Mouse (Mus musculus): ENCODE measurements around the gene Urgcp. TPM values are rescaled to one million over a fixed set of nuclear protein-coding genes. Genes with fewer than 3 reads are reported as not detected.

Gene Urgcp
- polyA plus RNA-seq, 1 experiment from 2014 or later = 35.6 TPM

DNA sequence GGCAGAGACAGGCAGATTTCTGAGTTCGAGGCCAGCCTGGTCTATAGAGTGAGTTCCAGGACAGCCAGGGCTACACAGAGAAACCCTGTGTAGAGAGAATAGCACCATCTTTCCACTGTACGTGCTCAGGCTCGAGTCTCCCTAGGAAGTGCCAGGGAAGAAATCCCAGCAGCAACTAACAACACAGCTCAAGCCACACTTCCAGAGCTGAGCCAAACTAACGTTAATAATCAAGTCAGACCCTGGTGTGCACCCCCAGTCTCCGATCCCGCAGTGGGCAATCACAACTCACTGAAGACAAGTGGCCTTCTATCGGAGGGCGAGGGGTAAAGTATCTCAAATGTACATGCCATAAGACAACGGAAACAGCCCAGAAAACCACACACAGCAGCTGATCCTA lies 32.6 kb downstream of the Urgcp start:
- Histone ChIP-seq H3K27ac (ENCODE audit: low read depth, low read length) (no peak overlapping the region), H3K4me3 (ENCODE audit: low read length) (no peak overlapping the region), H3K4me2 (ENCODE audit: low read length) (no peak overlapping the region), H3K9ac (ENCODE audit: low read depth, low read length) (no peak overlapping the region), H3K9me3 (ENCODE audit: control insufficient read depth, low read length) (no peaks in the 10 kb centered on the region), H3K36me3 (ENCODE audit: control insufficient read depth, insufficient read depth, low read length) (no peaks in the 10 kb centered on the region), H3K4me1 (ENCODE audit: control insufficient read depth, insufficient read depth, low read depth, low read length) (no peaks in the 10 kb centered on the region; the same call in 1 of the 2 replicates), H3K27me3 (replicated peaks; ENCODE audit: control insufficient read depth, insufficient read depth, low read length) (no peaks in the 10 kb centered on the region)
- 93% methylated on average over 9 of the region's 9 CpGs for WGBS
- ATAC-seq = no peak

- no peak overlapping the region for H3K4me3 ChIP-seq (ENCODE audit: low read length)
- no peak overlapping the region for H3K9ac ChIP-seq (ENCODE audit: low read depth, low read length)
- H3K9me3 ChIP-seq (ENCODE audit: control insufficient read depth, low read length) = no peaks in the 10 kb centered on the region; the same call in 1 of the 2 replicates
- no peak for ATAC-seq
- H3K27ac ChIP-seq (ENCODE audit: low read depth, low read length) = no peak overlapping the region
- no peak overlapping the region for H3K4me2 ChIP-seq (ENCODE audit: low read length)
- peaks cover 29% of the 10 kb centered on the region for H3K36me3 ChIP-seq (ENCODE audit: control insufficient read depth, insufficient read depth, low read length)
- 94% methylated on average over 12 of the region's 12 CpGs for WGBS
- no peaks in the 10 kb centered on the region for H3K4me1 ChIP-seq (ENCODE audit: control insufficient read depth, insufficient read depth, low read depth, low read length)
- H3K27me3 ChIP-seq (replicated peaks; ENCODE audit: control insufficient read depth, insufficient read depth, low read length) = no peaks in the 10 kb centered on the region
These were observed 43.4 kb downstream of the Urgcp start for GRCm38 (mm10) chr11:5718611-5719354.

- Histone ChIP-seq H3K36me3 (ENCODE audit: control insufficient read depth, insufficient read depth, low read length) (peaks cover 29% of the 10 kb centered on the region), H3K9ac (ENCODE audit: low read depth, low read length) (no peak overlapping the region), H3K27ac (ENCODE audit: low read depth, low read length) (no peak overlapping the region), H3K9me3 (ENCODE audit: control insufficient read depth, low read length) (no peaks in the 10 kb centered on the region; the same call in 1 of the 2 replicates), H3K4me2 (ENCODE audit: low read length) (no peak overlapping the region), H3K27me3 (replicated peaks; ENCODE audit: control insufficient read depth, insufficient read depth, low read length) (no peaks in the 10 kb centered on the region), H3K4me3 (ENCODE audit: low read length) (no peak overlapping the region), H3K4me1 (ENCODE audit: control insufficient read depth, insufficient read depth, low read depth, low read length) (no peaks in the 10 kb centered on the region)
- no peak for ATAC-seq
- WGBS = 90% methylated on average over 34 of the region's 34 CpGs
These were observed 45.1 kb downstream of the Urgcp start for GRCm38 (mm10) chr11:5716938-5717705.

DNA sequence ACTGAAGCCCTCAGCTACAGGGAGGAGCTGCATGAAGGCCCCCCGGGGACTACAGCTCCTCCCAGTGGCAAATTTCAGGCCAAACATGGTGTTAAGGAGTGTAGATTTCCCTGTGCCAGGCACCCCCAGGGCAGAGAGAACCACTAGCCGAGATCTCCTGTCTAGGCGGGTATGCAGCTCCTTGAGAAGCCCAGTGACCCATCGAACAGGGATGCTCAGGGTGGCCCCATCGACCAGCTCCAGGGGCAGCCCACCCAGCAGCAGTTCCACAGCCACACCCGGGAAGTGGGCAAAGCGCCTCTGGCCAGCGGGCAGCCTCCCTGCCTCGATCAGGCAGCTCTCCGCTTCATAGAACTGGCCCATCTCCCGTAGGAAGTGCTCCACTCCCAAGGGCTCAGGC lies 45.9 kb downstream of the Urgcp start:
- no peaks in the 10 kb centered on the region for H3K4me1 ChIP-seq (ENCODE audit: control insufficient read depth, insufficient read depth, low read depth, low read length)
- H3K27ac ChIP-seq (ENCODE audit: low read depth, low read length) = no peak overlapping the region
- ATAC-seq = no peak
- no peak overlapping the region for H3K9ac ChIP-seq (ENCODE audit: low read depth, low read length)
- H3K36me3 ChIP-seq (ENCODE audit: control insufficient read depth, insufficient read depth, low read length) = peaks cover 29% of the 10 kb centered on the region
- H3K4me2 ChIP-seq (ENCODE audit: low read length) = no peak overlapping the region
- no peaks in the 10 kb centered on the region for H3K9me3 ChIP-seq (ENCODE audit: control insufficient read depth, low read length)
- 91% methylated on average over 9 of the region's 11 CpGs for WGBS
- H3K4me3 ChIP-seq (ENCODE audit: low read length) = no peak overlapping the region
- H3K27me3 ChIP-seq (replicated peaks; ENCODE audit: control insufficient read depth, insufficient read depth, low read length) = no peaks in the 10 kb centered on the region

DNA sequence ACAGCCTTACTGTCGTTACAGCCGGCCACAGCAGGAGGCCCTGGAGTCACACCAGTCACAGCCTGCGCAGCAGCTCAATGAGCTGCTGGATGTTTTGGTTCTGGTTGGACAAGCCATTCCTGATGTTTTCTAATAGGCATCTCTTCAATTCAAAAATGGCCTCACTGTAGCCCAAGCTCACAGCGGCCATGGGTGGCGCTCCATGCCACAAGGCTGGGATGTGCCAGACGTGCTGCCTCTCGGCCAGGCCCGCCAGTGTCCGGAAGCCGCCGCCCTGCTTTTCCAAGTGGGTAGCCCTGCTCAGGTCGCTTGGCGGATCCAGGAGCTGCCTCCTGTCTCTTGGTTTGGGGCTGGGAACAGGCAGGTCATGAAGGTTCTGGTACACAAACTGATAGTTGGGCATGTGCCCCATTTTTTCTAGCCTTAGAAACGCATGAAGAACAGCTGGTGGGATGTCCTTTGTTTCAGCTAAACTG lies 46.5 kb downstream of the Urgcp start, which contains the start of gene Mrps24:
Gene Mrps24 (minus strand): TSS at position 51 of the 476 bp plus-strand sequence.
- no peaks in the 10 kb centered on the region for H3K9me3 ChIP-seq (ENCODE audit: control insufficient read depth, low read length)
- no peak within 1 kb of the TSS for H3K4me2 ChIP-seq (ENCODE audit: low read length)
- peaks cover 29% of the 10 kb centered on the region for H3K36me3 ChIP-seq (ENCODE audit: control insufficient read depth, insufficient read depth, low read length)
- no peaks in the 10 kb centered on the region for H3K4me1 ChIP-seq (ENCODE audit: control insufficient read depth, insufficient read depth, low read depth, low read length)
- no peak within 1 kb of the TSS for H3K27ac ChIP-seq (ENCODE audit: low read depth, low read length)
- 80% methylated on average over 14 of the region's 14 CpGs for WGBS
- no peak for ATAC-seq
- H3K4me3 ChIP-seq (ENCODE audit: low read length) = no peak within 1 kb of the TSS
- H3K9ac ChIP-seq (ENCODE audit: low read depth, low read length) = no peak within 1 kb of the TSS
- H3K27me3 ChIP-seq (replicated peaks; ENCODE audit: control insufficient read depth, insufficient read depth, low read length) = no peaks in the 10 kb centered on the region

DNA sequence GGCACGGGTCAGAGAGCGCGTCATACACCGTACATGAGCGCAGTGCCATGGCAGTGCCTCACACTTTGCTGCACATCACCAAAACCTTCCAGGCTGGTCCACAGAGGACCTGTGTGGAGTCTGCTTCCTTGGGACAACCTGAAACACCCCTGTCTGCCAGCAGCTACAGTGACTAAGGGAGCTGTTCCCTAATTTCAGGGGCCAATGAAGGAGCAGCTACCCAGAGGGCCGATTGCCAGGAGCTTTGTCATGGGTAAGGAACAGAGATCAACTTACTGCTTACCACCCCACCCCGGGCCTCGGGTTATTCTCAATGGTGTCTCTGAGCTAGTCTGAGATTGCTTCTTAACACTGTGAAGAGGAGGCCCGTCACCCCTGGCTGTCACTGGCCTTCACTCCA lies 47.0 kb downstream of the Urgcp start:
- 85% methylated on average over 9 of the region's 9 CpGs for WGBS
- no peak for ATAC-seq
- Histone ChIP-seq H3K4me2 (ENCODE audit: low read length) (no peak overlapping the region), H3K9me3 (ENCODE audit: control insufficient read depth, low read length) (no peaks in the 10 kb centered on the region), H3K9ac (ENCODE audit: low read depth, low read length) (no peak overlapping the region), H3K27ac (ENCODE audit: low read depth, low read length) (no peak overlapping the region), H3K36me3 (ENCODE audit: control insufficient read depth, insufficient read depth, low read length) (peaks cover 29% of the 10 kb centered on the region), H3K4me1 (ENCODE audit: control insufficient read depth, insufficient read depth, low read depth, low read length) (no peaks in the 10 kb centered on the region), H3K27me3 (replicated peaks; ENCODE audit: control insufficient read depth, insufficient read depth, low read length) (no peaks in the 10 kb centered on the region), H3K4me3 (ENCODE audit: low read length) (no peak overlapping the region)

DNA sequence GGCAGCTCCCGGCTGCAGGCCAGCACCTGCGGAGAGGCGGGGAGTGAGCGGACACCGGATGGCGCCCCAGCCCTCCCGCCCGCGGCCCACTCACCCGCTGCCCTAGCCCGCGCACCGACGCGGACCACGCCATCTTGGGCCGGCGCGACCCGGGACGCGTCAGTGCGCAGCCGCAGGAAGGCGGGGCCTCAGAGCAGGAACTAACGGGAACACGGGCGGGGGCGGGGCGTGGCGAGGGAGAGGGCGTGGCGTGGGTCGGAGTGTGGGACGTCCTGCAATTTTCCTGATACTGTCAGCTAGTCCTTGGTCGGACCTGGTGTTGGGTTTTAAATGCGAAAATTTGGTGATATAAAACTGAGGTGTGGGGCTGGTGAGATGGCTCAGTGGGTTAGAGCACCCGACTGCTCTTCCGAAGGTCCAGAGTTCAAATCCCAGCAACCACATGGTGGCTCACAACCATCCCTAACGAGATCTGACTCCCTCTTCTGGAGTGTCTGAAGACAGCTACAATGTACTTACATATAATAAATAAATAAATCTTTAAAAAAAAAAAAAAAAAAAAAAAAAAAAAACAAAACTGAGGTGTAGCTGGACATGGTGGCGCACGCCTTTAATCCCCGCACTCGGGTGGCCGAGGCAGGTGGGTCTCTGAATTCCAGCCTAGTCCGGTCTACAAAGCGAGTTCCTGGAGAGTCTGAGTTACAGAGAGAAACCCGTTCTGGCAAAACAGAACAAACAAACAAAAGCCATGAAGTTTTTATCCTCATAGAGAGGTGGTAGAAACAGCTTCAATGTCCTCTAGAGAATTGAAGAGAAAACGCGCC lies 54.4 kb downstream of the Urgcp start:
- H3K27me3 ChIP-seq (replicated peaks; ENCODE audit: control insufficient read depth, insufficient read depth, low read length) = no peaks in the 10 kb centered on the region
- peaks cover 5% of the 10 kb centered on the region; the same call in 1 of the 2 replicates for H3K36me3 ChIP-seq (ENCODE audit: control insufficient read depth, insufficient read depth, low read length)
- H3K27ac ChIP-seq (ENCODE audit: low read depth, low read length) = peak overlapping the region; percentile 85
- peak; percentile 96 for ATAC-seq
- H3K4me3 ChIP-seq (ENCODE audit: low read length) = peak overlapping the region; percentile 98
- 28% methylated on average over 32 of the region's 50 CpGs for WGBS
- no peaks in the 10 kb centered on the region for H3K9me3 ChIP-seq (ENCODE audit: control insufficient read depth, low read length)
- H3K9ac ChIP-seq (ENCODE audit: low read depth, low read length) = peak overlapping the region; percentile 95
- H3K4me1 ChIP-seq (ENCODE audit: control insufficient read depth, insufficient read depth, low read depth, low read length) = peaks cover 14% of the 10 kb centered on the region
- H3K4me2 ChIP-seq (ENCODE audit: low read length) = peak overlapping the region; percentile 75

DNA sequence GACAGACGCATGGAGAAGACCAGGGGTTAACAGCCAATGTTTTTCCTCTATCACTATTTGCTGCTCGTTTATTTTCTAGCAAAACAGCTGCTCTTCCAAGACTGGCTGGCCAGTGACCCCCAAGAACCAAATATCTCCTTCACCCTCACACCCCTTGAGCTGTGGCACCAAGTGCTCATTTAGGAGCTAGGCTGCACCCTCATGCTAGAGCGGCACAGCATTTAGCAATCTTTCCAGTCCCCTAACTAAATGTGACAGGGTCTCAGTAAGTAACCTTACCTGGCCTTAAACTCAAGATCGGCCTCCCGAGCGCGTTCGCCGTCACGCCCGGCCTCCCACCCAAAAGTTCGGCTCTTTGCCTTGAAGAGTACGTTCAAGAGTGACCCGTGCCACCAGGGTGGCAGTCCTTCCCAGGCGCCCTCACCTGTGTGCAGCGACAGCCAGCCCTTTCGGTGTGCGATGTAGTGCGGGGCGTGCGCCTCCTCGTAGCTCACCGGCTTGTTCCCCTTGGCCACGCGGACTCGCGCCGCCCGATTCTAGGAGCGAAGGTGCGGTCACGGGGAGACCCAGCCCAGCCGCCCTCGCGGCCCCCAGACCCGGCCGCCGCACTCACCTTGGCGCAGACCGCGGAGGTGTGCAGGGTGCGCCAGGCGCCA lies 55.2 kb downstream of the Urgcp start:
- no peaks in the 10 kb centered on the region for H3K9me3 ChIP-seq (ENCODE audit: control insufficient read depth, low read length)
- peaks cover 14% of the 10 kb centered on the region for H3K4me1 ChIP-seq (ENCODE audit: control insufficient read depth, insufficient read depth, low read depth, low read length)
- WGBS = under 1% methylated on average over 41 of the region's 43 CpGs

More for the DNA sequence above, 55.2 kb downstream of the Urgcp start:
- Histone ChIP-seq H3K36me3 (ENCODE audit: control insufficient read depth, insufficient read depth, low read length) (peaks cover 6% of the 10 kb centered on the region; the same call in 1 of the 2 replicates), H3K4me2 (ENCODE audit: low read length) (peak overlapping the region; percentile 75), H3K27me3 (replicated peaks; ENCODE audit: control insufficient read depth, insufficient read depth, low read length) (no peaks in the 10 kb centered on the region), H3K27ac (ENCODE audit: low read depth, low read length) (peak overlapping the region; percentile 85), H3K9ac (ENCODE audit: low read depth, low read length) (peak overlapping the region; percentile 95), H3K4me3 (ENCODE audit: low read length) (peak overlapping the region; percentile 98)
- ATAC-seq = peak; percentile 80

Data from hindbrain, embryonic 16.5 days (tissue).